Mouse (Mus musculus): ENCODE data around the gene Trpm6. TPM values are rescaled to one million over a fixed set of nuclear protein-coding genes. Genes with fewer than 3 reads are reported as not detected.
A peak's percentile ranks its signal among the peaks of the same experiment; 100 is the strongest.

Trpm6 gene
- total RNA-seq, 2 experiments from 2014 or later: 0.15 to 0.30 TPM

GRCm38 (mm10) chr19:18888491-18889116, 138.8 kb downstream of the Trpm6 start:
- peak in 1 of 2 experiments; percentile 16 for DNase-seq (ENCODE audit: low spot score in 2 of 2)

GRCm38 (mm10) chr19:18889117-18889627, 139.4 kb downstream of the Trpm6 start:
- DNase-seq (ENCODE audit: low spot score in 2 of 2): peak; percentile 16 to 56

- DNase-seq (ENCODE audit: low spot score in 2 of 2): no peak
Measured at GRCm38 (mm10) chr19:18889632-18890031, 139.8 kb downstream of the Trpm6 start.

- DNase-seq (ENCODE audit: low spot score in 2 of 2): no peak
Measured at GRCm38 (mm10) chr19:18890216-18890615, 140.4 kb downstream of the Trpm6 start.

- DNase-seq (ENCODE audit: low spot score in 2 of 2): no peak
Measured at GRCm38 (mm10) chr19:18898238-18898637, 148.5 kb downstream of the Trpm6 start.

- DNase-seq (ENCODE audit: low spot score in 2 of 2): no peak
Measured at GRCm38 (mm10) chr19:18902041-18902693, 152.4 kb downstream of the Trpm6 start.

- DNase-seq (ENCODE audit: low spot score in 2 of 2): peak in 1 of 2 experiments; percentile 8
Measured at GRCm38 (mm10) chr19:18902694-18903067, 152.9 kb downstream of the Trpm6 start.

GRCm38 (mm10) chr19:18905511-18905910, 155.7 kb downstream of the Trpm6 start:
- no peak for DNase-seq (ENCODE audit: low spot score in 2 of 2)

- no peak for DNase-seq (ENCODE audit: low spot score in 2 of 2)
Measured at GRCm38 (mm10) chr19:18909641-18910040, 159.9 kb downstream of the Trpm6 start.

- no peak for DNase-seq (ENCODE audit: low spot score in 2 of 2)
Measured at GRCm38 (mm10) chr19:18911755-18912340, 162.1 kb downstream of the Trpm6 start.

- DNase-seq (ENCODE audit: low spot score in 2 of 2): peak in 1 of 2 experiments; percentile 14
Measured at GRCm38 (mm10) chr19:18941391-18941790, 191.6 kb downstream of the Trpm6 start.

Other genes with a start within 250 kb of the Trpm6 start
- 10 to 100 TPM; 25.0 to 27.0 TPM for gene Ostf1, start 118.2 kb upstream of the Trpm6 start, total RNA-seq (2021)
- gene Nmrk1, start 118.0 kb upstream of the Trpm6 start, total RNA-seq (2021): 1 to 10 TPM; 8.7 to 9.3 TPM
- 10 to 100 TPM; 11.0 to 11.6 TPM for gene Carnmt1, start 79.2 kb upstream of the Trpm6 start, total RNA-seq (2021)
- 10 to 100 TPM; 23.6 to 24.1 TPM for gene D030056L22Rik, start 36.8 kb upstream of the Trpm6 start, total RNA-seq (2021)

All from layer of hippocampus, adult 18-20 months (tissue).